Mouse (Mus musculus): ENCODE measurements around the gene Etv5.

DNA sequence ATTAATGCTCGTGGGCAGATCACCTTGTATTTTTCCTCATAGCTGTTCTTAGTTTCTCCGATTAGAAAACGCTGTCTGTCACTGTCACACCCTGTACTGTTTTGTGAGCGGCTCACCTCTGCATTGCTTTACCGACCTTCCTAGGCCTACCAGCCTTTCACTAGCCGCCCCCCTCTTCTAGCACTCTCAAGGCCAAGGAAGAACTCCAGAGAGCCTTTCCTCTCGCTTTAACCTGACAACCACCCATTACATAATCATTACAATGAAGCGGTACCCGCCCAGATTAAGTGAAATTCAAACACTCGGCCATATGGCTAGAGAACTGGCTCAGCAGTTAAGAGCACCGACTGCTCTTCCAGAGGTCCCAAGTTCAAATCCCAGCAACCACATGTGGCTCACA, 41.2 kb downstream of the Etv5 start:
- no peak for TF ChIP-seq CTCF (IDR thresholded peaks at IDR 0.05; ENCODE audit: insufficient read depth, low read depth, low read length)
- TF ChIP-seq POLR2A (IDR thresholded peaks at IDR 0.05; ENCODE audit: insufficient read depth, low read depth, low read length), result no peak
